Mouse (Mus musculus): ENCODE measurements at regions not wholly inside any gene's neighbourhood (a gene's known extent, or its start where the extent isn't known, plus 50 kb on each side); places are given as distances from the start of the nearest gene placed in this dataset.

DNA sequence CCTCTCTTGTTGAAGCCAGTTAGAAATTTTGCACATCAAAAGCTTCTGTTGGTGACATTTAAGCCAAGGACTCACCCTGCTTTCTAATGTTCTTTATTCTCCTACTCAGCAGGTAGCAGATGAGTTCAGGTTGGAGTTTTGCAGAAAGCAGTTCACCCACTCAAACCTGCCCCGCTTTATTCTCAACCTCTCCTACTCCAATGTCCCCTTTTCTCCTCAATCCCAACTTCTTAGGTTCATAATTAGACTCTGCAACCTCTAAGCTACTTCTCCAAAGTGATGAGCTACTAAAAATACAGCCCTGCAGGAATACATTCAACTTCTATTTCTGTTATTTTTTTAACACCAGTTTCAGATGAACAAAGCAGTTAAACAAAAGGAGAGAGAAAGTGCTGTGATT is 572.2 kb downstream of the Brinp1 start:
- DNase-seq (ENCODE audit: low spot score in 2 of 2): no peak

GRCm38 (mm10) chr4:68367983-68368382 is 586.2 kb downstream of the Brinp1 start:
- DNase-seq (ENCODE audit: low spot score in 2 of 2): no peak

GRCm38 (mm10) chr4:68319575-68319974 is 634.6 kb downstream of the Brinp1 start:
- no peak for DNase-seq (ENCODE audit: low spot score in 2 of 2)

- DNase-seq (ENCODE audit: low spot score in 2 of 2): no peak
Measured at GRCm38 (mm10) chr4:68312751-68313150, 641.4 kb downstream of the Brinp1 start.

- no peak for DNase-seq (ENCODE audit: low spot score in 2 of 2)
Measured at GRCm38 (mm10) chr4:68284845-68285244, 669.4 kb downstream of the Brinp1 start.

GRCm38 (mm10) chr4:68280903-68281302 is 673.3 kb downstream of the Brinp1 start:
- no peak for DNase-seq (ENCODE audit: low spot score in 2 of 2)

DNA sequence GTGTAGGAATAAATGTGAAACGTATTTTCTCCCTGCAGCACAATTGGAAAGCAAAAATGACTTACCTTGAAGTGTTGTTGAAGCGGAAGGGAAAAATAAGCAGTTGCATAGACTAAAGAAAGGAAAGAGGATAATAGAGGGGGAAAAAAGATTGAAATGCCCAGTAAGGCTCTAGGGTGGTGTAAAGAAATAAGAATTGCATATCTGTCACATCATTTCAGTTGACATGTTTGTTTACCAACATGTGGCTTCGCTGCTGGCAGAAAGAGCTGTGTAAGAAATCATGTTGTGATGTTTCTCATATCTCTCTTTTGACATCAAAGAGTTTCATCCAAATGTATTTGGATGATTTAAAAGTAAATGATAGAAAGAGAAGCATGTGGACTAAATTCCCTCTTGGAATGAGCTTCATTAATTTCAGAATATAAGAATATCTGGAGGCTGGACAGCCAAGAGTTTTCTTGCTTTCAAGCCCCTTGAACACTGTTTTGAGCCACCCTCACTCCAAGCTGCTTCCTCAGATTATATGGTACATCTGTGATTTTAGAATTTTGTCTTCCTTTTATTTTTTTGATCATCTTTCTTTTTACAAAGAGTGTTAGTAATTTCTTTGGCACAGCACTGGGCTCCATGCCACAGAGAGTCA is 679.0 kb downstream of the Brinp1 start:
- DNase-seq (ENCODE audit: low spot score in 2 of 2): no peak

Data from frontal cortex, postnatal 25 days (tissue).